Mouse (Mus musculus) kidney, adult 2 months (tissue): ENCODE measurements around the gene Cep68.

ENCODE experiments used
- CTCF ChIP-seq: fragments of 200-500 bp; conservative IDR thresholded peaks from 2 replicates; pipeline ENCODE4 v1.5.1; 2011; ENCODE audit warnings: low read depth, mild to moderate bottlenecking, control low read depth, low read length, moderate library complexity, mixed read lengths; ENCODE audit not compliant: insufficient read depth, insufficient read length
- POLR2A ChIP-seq: fragments of 200-500 bp; IDR thresholded peaks from one replicate; pipeline ENCODE4 v1.6.1; 2011; ENCODE audit warnings: low read depth, low read length, control low read depth

DNA sequence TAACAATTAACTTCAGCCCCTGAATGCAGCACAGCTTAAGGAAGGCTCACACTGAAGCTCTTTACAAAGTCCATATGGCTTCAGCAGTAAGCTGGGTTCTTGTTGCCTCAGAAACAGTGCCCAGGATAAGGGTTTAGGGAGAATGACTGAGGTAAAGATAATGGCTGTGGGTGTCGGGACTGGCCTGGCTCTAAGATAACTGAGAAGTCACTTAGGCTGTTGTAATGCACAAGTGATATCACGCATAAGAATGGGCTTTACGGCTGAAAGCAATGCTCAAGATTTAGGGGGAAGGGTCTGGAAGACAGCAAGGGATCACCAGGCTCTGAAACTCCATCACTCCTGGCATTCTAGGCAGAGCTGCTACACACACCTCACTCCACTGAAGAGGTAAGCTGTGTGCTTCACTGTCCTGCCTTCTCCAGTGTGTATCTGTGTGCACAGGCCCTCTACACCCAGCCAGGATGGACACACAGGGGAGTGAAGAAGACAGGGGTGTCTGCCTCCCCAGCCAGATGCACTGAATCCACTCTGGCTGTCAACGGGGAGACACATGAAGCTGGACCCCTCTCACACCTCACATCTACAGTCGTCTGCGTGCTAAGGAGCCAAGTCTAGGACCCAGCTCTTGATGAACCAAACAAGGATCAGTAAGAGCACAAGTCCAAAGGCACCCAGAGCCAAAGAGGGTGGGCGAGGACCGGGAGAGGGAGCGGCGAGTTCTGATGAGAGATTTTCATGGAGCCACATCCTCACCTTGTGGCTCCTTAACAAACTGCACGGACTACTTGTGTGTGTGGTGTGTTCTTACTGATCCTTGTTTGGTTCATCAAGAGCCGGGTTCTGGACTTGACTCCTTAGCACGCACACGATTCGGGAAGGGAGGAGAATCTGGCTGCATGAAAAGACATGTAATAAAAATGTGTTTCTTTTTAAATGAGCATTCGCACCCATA, 4.6 kb downstream of the Cep68 start:
- TF ChIP-seq CTCF (peak; percentile 27; the same call in 1 of the 2 replicates), POLR2A (no peak)
